Mouse (Mus musculus): ENCODE data around the gene L3mbtl4.

GRCm38 (mm10) chr17:68764329-68764880, 490.8 kb downstream of the L3mbtl4 start:
- no peak for TF ChIP-seq CTCF (IDR thresholded peaks at IDR 0.05; ENCODE audit: low read depth)
- no peak for TF ChIP-seq EP300 (IDR thresholded peaks at IDR 0.05; ENCODE audit: low read depth)

Data from liver, embryonic 14.5 days (tissue).